Mouse (Mus musculus) liver, adult 2 months (tissue): ENCODE results near the gene Crybg1.

Source experiments
- CTCF ChIP-seq: fragments of 200-500 bp; IDR thresholded peaks from 2 replicates; pipeline ENCODE4 v1.5.1; 2011; ENCODE audit warnings: low read depth, low read length, control low read depth
- POLR2A ChIP-seq: fragments of 200-500 bp; IDR thresholded peaks from 2 replicates; pipeline ENCODE4 v1.6.1; 2011; ENCODE audit warnings: low read length, control low read depth; ENCODE audit not compliant: insufficient read depth; ENCODE audit errors: extremely low read depth

GRCm38 (mm10) chr10:44002995-44003524, 145.6 kb downstream of the Crybg1 start:
- no peak for TF ChIP-seq POLR2A
- TF ChIP-seq CTCF: no peak
